Mouse (Mus musculus): ENCODE results near the gene Slc17a5.
"Not testable (repeated sequence)": the region's sequence is repeated elsewhere in the genome, so short reads cannot be mapped to it uniquely, and the experiment has no call there.

Slc17a5 gene

DNA sequence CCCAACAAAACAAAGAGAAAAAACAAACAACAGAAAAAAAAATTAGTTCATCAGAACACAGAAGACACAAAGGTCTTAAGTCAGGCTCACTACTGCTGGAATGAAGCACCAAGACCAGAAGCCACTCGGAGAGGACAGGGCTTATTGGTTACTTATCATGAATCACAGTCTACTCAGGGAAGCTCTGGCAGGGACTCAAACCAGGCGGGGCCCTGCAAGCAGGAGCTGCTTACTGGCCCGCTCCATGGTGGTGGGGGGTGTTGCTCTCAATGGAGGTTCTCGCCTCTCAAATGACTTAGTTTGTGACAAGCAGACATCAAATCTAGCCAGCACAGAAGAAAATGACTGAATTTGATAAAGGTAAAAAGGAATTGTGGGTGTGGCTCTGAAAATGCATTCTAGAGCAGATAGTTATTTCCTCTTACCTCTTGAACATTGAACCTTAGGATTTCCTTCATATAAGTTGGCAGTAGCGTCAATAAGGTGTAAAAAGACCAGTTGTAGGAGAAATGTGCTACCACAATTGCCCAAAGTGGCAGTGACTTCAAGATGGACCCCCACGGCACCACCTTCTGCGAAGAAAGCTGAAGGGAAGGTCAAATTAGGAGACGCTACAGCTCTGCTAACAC, 29.1 kb downstream of the Slc17a5 start:
- DNase-seq (ENCODE audit: low spot score): no peak

DNA sequence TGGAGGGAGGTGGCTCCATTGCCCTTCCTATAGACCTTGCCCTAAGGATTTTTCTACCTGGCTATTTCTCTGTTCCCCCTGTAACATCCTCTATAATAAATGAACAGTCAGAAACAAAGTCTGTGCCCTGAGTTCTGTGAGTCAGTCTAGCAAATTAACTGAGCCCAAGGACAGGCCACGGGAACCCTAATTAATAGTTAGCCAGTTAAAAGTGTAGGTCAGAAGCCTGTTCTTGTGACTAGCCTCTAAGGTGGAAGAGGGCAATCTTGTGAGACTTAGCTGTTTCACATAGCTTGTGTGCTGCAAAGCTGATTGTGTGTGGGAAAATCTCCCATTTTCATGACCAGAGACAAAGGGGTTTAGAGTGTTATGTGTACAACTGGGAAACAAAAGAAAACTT, 30.8 kb downstream of the Slc17a5 start:
- no peak for DNase-seq (ENCODE audit: low spot score)

GRCm38 (mm10) chr9:78552984-78553383, 34.9 kb downstream of the Slc17a5 start:
- peak; percentile 63 for DNase-seq (ENCODE audit: low spot score)

GRCm38 (mm10) chr9:78551761-78552160, 36.1 kb downstream of the Slc17a5 start:
- DNase-seq (ENCODE audit: low spot score): no peak

DNA sequence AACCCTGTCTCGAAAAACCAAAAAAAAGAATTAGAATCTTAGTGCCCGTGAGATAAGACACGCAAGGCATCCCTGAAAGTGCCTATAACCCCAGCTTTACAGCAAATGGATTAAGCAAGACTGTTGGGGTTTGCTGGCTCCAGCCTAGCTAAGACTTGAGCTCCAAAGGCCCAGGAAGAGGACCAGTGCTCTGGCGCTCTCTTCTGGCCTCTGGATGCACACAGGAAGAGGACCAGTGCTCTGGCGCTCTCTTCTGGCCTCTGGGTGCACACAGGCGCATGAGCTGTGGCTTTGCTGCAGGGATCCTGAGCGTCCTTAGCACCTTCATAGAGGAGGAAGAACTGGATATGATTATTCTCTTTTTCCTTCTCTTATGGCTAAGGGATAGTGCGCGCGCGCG, 40.1 kb downstream of the Slc17a5 start:
- DNase-seq (ENCODE audit: low spot score): no peak

DNA sequence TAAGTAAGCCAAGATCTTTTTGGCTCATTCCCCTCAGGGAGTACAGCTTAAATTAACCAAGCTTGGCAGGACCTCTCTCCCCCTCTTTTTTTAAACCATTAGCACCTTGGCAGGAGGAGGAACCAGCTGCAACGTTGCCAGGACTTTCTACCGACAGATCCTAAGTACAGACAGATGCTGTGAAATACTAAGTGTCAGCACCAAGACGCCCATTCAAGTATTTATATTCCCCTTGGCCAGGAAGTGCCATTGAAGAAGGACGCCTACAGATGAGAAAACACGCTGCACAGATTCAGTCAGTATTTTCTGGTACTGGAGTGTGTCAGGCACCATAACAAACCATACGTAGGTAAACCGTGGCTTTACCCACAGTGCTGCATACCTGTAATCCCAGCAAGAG, 40.9 kb downstream of the Slc17a5 start:
- DNase-seq (ENCODE audit: low spot score): no peak

- no peak for DNase-seq (ENCODE audit: low spot score)
These were observed 46.1 kb downstream of the Slc17a5 start for GRCm38 (mm10) chr9:78541758-78542157.

DNA sequence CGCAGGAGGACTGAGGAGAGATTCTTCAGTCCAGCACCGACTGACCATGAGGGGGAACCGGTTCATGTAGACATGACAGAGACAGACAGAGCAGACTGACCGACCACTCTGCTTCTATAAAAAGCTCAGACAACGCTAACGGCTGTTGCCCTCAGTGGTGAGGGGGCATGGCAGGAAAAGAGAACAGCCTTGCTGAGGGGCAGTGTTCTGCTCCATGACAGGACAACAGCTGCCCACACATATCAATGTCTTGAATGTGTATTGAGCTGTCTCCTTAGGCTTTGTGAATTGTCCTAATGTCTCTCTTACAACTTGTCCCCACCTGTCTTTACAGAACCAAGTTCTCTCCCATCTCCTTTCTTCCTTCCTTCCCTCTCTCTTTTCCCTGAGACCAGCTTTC, 49.4 kb downstream of the Slc17a5 start:
- no peak for DNase-seq (ENCODE audit: low spot score)

GRCm38 (mm10) chr9:78537154-78537873, 50.5 kb downstream of the Slc17a5 start:
- no peak for DNase-seq (ENCODE audit: low spot score)

DNA sequence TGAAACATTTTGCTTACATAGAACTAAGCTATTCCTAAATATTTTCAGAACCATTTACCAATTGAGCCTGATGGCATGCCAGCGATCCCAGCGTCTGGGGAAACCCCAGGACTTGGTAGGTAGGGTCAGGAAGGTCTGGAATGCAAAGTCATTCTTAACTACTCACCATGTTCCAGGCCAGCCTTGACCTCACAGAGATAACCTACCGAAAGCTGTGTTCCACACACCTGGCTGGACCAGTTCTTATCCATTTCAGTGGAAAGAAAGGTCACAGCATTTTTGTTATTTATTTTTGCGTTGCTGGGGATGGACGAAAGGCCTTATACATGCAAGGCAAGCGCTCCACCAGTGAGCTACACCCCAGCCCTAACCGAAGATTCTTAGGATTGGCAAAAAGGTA, 53.2 kb downstream of the Slc17a5 start:
- DNase-seq (ENCODE audit: low spot score): no peak

DNA sequence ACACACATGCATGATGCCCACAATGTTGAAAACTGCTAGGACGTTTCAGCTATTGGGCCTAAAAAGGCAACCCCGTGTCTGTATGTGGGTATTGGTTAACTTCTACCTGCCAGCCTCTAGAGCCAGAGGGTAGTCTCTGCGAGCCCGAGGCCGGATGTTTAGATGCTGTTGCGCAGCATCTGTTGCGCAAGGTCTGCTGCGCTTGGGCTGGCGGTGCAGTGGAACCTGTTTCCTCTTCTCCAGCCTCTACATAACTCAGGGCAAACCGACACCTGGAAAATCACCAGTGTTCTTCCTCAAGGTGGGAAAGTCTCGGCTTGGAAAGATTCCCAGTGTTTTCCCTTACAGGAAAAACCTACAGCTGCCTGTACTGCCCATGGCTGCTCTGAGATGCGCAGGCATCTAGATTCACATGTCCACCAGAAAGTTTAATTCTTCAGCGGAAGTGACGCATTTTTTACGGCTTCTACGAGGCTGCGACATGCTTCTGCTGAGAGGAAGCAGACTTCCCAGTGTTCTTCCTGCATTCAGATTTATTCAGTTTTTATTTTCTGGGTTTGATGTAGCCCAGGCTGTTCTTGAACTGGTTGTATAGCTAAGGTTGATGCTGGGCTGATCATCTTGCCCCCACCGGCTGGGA, 54.4 kb downstream of the Slc17a5 start:
- DNase-seq (ENCODE audit: low spot score): peak; percentile 71

DNA sequence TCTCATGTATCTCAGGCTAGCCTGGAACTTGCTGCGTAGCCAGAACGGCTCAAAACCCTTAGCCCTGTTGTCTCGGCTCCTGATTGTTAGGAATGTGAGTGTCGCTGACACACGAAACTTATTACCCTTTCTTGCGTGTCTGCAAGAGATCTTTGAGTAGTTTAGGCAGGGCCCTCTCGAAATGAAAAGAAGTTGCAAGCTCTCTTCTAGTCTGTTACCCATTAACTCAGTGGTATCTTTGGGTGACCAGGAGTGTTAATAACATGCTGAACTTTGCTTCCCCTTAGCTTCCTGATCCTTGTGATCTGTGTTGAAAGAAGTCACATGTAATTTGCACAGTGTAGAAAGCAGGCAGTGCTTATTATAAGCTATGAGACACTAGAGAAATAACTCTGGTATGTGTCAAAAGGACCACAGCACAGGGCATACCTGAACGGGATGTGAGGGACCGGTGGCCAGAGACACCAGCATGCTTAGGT, 55.5 kb downstream of the Slc17a5 start:
- DNase-seq (ENCODE audit: low spot score): no peak

DNA sequence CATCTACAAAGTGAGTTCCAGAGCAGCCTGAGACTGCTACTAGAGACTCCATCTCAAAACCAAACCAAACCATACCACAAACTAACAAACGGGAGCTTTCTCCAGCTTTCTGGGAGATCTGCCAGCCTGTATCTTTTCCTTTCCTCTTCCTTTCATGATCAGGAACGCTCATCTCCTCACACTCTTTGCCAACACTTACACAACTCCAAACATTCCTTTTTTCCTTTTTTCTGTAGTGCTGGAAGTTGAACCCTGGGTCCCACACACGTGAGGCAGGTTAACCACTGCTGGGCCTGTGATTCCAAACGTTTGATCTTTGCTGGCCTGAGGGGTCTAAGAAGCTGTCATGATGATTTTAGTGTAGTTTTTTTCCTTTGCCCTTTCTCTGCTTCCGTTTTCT, 56.0 kb downstream of the Slc17a5 start:
- no peak for DNase-seq (ENCODE audit: low spot score)

- peak; percentile 68 for DNase-seq (ENCODE audit: low spot score)
These were observed 60.0 kb downstream of the Slc17a5 start for GRCm38 (mm10) chr9:78527767-78528381.

GRCm38 (mm10) chr9:78527301-78527761, 60.5 kb downstream of the Slc17a5 start:
- DNase-seq (ENCODE audit: low spot score): peak; percentile 73

DNA sequence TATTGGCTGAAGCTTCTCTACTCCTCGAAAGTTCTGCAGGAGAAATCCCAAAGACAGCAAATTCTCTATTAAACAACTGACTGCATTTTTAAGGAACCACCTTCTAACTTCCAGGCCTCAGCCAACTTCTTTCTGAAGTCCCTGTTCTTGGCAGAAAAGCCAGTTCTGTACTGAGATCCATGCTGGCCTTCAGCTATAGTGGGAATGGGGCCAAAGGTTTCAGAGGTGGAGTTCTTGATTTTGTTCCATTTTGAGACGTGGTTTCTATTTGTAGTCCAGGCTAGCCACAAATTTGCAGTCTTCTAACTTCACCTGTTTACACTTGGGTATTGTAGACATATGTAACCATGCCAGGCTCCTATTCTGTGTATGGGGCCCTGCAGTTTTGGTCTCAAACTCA, 61.6 kb downstream of the Slc17a5 start:
- no peak for DNase-seq (ENCODE audit: low spot score)

- no peak for DNase-seq (ENCODE audit: low spot score)
These were observed 62.2 kb downstream of the Slc17a5 start for GRCm38 (mm10) chr9:78525451-78526135.

GRCm38 (mm10) chr9:78521689-78522088, 66.2 kb downstream of the Slc17a5 start:
- DNase-seq (ENCODE audit: low spot score): peak; percentile 59

GRCm38 (mm10) chr9:78520780-78521601, 66.8 kb downstream of the Slc17a5 start:
- DNase-seq (ENCODE audit: low spot score): peak; percentile 12

GRCm38 (mm10) chr9:78520127-78520779, 67.6 kb downstream of the Slc17a5 start:
- DNase-seq (ENCODE audit: low spot score): no peak

GRCm38 (mm10) chr9:78517237-78517636, 70.6 kb downstream of the Slc17a5 start:
- not testable (repeated sequence) for DNase-seq (ENCODE audit: low spot score)

All from T-cell, adult 2 months (primary cell).